Mouse (Mus musculus) right cerebral cortex, postnatal 14 days (tissue): Measurements from ENCODE around the gene Cnn3.

Source experiments
- DNase-seq: peaks from one replicate; pipeline ENCODE4 v3.0.0; 2022

The Cnn3 gene

DNA sequence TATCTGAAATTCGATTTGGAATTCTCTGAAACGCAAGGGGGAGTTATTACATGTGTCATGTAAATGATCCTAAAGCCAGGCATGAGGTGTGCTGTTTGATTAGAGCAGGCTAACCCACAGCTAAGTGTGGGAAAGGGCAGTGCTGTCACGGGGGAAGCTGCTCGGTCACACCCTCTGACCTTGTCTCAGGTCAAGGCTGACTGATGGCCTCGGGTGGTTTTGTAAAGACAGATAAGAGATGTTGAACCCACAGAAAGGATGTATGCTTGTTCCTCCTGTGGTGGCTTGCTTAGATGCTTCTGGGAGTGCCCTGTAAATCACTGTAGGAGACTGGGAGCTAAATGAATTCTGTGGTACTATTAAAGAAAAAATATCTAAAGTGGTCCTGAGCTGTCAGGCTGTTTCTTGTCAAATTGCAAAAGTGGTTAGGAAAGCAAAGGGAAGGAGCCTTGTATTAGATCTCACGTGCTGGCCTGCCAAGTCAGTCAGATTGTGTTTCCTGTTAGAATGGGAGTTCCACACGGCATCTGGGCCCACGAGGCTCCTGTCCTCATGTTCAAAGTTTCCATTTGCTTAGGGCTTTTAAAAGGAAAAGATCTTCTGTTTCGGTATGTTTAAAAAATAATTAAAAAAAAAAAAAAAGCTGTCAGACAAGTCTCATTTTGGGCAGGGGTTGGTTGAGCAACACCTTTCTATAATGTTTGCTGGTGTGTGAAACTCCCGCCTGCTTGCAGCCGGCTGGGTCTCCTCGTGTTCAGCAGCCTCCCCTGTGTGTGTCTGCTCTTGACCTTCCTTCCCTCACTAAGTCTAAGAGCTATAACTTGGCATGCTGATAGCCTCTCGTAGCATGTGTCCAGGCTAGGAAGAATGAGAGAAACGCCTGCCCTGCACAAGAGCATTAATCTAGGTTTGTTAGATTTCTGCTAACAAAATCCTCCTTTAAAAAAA, 32.5 kb downstream of the Cnn3 start:
- DNase-seq: no peak

GRCm38 (mm10) chr3:121460473-121461193, 34.3 kb downstream of the Cnn3 start:
- DNase-seq: no peak

DNA sequence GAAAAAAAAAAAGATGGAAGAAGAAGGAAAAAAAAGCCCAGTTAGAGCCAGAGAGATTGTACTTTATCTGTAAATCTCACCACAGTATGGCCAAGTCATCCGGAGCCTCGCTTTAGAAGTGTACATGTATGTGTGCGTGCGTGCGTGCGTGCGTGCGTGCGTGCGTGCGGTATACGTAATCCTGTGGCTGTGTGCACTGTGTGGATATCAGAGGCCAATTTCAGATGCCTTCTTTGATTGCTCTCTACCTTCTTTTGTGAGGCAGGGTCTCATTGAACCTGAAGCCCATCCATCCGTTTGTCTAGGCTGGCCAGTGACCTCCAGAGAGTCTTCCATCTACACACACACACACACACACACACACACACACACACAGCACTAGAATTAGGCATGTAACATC, 35.2 kb downstream of the Cnn3 start:
- DNase-seq: no peak

DNA sequence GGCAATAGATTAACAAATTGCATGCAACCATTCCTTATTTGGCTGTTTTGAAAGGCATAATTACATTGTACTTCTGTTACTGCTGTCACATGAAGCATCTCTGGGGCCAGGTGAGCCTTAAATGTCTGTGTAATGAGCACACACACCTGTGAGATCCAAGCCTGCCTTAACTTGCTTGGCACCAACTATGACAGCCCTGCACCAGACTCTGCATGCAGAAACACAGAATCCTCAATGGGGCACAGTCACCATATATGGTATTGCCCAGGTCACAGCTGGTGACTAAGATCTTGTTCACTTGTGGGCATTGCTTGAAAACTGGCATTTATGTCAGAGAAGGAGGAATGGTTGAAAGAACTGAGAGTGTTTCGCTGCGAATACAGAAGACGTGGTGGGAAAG, 36.5 kb downstream of the Cnn3 start:
- no peak for DNase-seq

GRCm38 (mm10) chr3:121464733-121465305, 38.5 kb downstream of the Cnn3 start:
- no peak for DNase-seq

DNA sequence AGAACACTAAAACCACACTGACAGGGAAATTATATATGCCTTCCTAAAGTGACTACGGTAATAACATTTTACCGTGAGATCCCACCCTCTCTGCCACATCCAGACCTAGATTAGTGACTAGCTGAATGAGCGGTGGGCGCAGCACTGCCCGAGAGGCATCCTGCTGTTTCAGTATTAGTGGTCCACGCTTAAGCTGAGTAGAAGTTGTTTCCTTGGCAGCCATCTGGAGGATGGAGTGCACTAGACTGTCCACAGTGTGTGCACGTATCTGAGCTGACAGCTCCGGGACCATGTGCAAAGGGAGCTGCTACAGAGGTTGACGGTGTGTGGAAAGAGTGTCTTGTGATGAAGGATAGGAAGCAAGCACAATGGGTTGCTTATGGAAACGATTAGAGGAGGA, 39.5 kb downstream of the Cnn3 start:
- no peak for DNase-seq

DNA sequence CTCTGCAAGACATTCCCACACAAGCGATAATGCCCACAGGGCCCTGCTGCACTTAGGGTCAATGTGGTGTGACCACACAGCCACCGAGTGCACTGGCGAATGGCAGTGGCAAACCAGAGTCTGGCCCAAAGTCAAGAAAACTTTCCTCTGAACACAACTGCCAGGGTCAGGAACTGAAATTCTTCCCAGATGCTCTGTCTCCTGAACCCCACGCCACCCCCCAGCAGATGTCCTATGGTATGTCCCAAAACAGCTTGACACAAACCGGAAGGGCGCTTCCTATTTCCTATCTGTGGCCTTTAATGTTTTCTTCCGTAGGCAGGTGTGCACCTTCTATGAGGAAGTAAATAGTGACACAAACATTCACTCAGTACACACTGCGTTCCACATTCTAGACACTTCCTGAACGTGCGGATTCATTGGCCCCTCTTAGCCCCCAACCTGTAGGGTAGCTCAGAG, 40.8 kb downstream of the Cnn3 start:
- no peak for DNase-seq

DNA sequence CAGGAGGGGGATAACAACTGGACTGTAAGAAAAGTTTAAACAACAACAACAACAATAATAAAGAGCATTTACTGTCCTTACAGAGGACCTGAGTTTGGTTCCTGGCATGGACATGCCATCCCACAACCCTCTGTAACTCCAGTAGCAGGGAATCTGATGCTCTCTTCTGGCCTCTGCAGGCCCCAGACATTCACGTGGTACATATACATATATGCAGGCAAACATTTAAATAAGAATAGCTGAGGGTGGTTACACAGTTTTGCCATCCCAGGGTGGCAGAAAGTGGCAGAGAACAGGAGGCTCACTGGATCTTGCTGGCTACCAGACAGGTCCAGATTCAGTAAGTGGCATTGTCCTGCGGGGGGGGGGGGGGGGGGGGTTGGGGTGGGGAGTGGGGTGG, 41.8 kb downstream of the Cnn3 start:
- DNase-seq: no peak

DNA sequence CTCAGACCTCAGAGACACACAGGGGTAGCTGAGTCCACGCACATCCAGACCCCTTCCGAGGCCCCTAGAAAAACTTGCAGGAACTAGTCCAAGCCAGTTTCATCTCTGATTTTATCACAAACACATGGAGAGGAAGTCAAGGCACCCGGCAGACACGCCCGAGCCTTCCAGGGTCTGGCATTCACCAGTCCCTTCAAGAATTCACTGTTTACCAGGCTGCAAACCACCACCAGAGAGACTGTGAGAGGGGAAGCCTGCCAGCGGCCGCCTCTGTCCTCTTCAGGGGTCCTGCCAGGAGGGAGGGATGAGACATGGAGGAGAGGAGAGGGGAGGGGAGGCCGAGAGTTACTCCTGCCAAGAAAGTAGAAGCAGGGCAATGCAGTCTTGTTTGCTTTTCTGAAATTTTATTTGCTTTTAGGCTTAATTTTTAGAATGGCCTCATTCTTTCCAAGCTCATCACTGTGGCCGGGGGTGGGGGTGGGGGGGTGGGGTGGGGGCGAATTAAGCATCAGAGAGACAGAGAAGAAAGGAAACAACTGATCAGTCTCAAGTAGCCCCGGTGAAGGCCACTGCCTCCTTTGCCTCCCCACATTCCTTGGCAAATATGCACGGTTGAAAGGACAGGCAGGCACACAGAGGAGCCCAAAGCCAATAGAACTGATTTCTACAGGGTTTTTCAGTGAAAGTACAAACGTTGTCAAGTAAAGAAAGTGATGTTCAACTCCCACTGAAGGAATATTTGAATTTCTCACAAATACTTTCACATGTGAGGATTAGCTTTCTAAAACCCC, 43.1 kb downstream of the Cnn3 start:
- DNase-seq: no peak

- no peak for DNase-seq
These were observed 45.4 kb downstream of the Cnn3 start for GRCm38 (mm10) chr3:121471703-121472102.

GRCm38 (mm10) chr3:121474738-121475137, 48.4 kb downstream of the Cnn3 start:
- DNase-seq: no peak

DNA sequence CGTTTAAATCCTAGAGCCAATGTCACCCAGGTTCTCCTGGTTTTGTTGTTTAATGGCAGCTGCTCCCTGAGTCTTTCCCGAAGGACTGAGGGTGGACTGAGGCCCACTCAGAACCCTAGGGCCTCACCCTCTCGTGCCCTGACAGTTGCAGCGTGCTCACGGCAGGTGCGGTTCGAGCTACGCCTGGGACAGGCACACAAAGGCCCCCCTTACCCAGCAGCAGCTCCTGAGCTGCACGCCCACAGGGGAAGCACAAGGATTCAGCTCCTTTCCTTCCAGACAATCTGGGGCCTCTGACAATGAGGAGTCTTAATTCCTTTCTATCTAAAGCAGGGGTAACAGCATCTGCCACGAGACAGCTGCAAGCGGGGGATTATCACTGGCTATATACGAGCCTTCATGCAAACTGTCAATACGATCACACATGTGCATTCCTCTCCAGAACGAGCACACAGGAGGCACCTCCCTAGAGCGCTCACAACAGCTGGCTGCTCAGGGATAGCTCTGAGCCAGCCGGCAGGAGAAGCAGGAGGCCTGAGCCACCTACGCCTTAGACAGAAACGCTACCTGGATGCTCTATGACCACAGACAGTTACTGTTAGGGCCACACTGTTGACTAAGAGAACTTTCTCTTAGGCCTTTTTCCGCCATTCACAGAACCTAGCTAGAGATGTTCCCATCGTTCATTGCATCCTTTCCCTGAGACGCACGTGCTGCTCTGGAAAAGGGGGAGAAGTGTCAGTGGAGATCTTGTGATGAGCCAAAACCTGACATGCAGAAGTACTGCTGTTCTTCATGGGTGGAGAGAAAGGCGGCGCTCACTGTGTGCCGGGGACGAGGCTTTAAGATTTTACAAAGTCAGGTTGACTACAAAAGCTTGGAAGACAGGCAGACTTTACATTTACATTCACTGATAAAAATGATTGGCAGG, 54.0 kb downstream of the Cnn3 start:
- DNase-seq: no peak

GRCm38 (mm10) chr3:121480961-121481436, 54.7 kb downstream of the Cnn3 start:
- DNase-seq: no peak

DNA sequence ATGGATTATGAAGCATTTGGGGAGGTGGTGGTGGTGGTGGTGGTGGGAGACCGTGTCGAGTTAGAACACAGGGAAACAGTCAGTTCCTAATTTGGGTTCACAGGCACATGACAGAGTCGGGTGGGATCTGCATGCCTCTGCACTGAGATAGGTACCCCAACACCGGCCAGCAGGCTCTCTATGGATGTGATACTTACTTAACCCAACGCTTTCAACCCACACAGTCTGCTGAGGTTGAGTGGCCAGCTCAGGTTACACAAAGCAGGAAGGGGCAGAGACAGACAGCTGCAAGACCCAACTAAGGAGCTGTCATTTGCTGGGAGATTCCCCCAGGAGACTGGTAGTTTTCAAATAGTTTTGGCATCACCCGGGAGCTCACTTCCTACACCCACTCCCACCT, 55.3 kb downstream of the Cnn3 start:
- DNase-seq: no peak

GRCm38 (mm10) chr3:121483266-121484161, 57.2 kb downstream of the Cnn3 start:
- DNase-seq: no peak

GRCm38 (mm10) chr3:121485201-121485600, 58.9 kb downstream of the Cnn3 start:
- DNase-seq: no peak

DNA sequence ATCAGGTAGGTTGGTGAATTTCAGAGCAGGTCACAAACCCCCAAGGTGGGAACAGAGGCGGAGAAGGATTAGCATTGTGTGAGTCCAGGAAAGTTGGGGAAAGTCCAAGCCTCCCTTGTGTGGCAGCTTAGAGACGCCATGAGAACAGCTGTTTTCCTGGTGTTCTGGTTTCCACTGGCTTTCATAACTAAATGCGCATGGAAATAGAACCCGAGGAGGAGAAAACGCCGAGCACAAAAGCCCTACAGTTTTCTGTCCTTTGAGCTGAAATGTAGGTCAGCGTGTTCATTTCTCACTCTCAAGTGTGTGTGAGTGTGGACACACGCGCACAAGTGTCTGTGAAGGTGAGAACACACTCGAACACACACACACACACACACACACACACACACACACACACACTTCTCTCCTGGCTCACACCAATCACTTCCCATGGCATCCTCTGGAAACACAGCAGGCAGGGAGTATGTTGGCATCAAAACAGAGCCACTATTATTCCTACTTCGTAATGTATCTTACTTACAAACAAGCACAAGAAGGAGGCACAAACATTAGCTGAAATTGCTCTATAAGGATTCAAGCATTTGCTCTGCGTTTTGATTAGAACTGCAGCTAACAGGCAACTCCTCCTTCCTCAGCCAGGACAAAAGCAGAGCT, 63.3 kb downstream of the Cnn3 start:
- DNase-seq: no peak

DNA sequence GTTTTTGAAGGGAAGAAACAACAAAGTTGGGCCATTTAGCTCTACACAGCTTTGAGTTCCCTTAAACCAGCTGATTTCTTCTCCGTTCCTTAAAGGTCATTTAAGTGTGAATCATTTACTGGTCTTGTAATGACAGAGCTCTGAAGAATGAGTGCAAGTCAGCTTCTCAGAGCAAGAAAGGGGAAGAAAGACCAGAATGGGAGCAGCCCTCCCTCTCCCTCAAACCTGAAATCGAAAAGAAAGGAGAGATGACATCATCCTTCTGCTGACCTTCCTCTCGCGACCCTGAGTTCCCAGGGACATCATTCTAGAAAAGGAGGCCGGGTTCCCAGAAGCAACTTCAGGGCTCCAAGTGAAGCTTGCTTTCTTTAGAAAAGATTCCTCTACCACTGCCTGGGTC, 64.6 kb downstream of the Cnn3 start:
- DNase-seq: no peak

GRCm38 (mm10) chr3:121492026-121492425, 65.7 kb downstream of the Cnn3 start:
- no peak for DNase-seq

DNA sequence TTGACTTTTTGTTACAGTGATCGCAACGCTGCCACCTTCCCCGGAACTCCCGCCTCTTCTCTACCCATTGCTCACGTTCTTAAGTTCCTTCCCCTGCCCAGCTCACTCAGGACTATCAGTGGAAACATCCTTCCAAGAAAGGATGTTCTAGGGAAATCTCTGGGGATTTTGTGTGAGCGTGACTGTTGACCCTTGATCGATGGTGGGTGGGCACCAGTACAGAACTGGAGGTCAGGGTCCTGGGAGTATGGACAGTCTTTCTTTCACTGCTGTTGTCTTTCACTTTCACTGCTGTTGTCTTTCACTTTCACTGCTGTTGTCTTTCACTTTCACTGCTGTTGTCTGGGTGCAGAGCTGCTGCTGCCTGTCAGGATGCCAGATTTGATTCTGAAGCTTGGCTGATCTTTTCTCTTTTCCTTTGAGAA, 67.7 kb downstream of the Cnn3 start:
- no peak for DNase-seq
